Mouse (Mus musculus) small intestine, adult 2 months (tissue): ENCODE measurements around the gene Prap1.

Source experiments
- CTCF ChIP-seq: fragments of 200-500 bp; IDR thresholded peaks from 2 replicates; pipeline ENCODE4 v1.5.1; 2012; ENCODE audit warnings: low read depth, mild to moderate bottlenecking, control low read depth, inconsistent platforms, low read length, moderate library complexity, mixed read lengths; ENCODE audit not compliant: insufficient replicate concordance, insufficient read length; ENCODE audit errors: extremely low read depth
- POLR2A ChIP-seq: fragments of 200-500 bp; IDR thresholded peaks from 2 replicates; pipeline ENCODE4 v1.6.1; 2012; ENCODE audit warnings: low read depth, mild to moderate bottlenecking, control low read depth, inconsistent platforms, low read length, moderate library complexity

DNA sequence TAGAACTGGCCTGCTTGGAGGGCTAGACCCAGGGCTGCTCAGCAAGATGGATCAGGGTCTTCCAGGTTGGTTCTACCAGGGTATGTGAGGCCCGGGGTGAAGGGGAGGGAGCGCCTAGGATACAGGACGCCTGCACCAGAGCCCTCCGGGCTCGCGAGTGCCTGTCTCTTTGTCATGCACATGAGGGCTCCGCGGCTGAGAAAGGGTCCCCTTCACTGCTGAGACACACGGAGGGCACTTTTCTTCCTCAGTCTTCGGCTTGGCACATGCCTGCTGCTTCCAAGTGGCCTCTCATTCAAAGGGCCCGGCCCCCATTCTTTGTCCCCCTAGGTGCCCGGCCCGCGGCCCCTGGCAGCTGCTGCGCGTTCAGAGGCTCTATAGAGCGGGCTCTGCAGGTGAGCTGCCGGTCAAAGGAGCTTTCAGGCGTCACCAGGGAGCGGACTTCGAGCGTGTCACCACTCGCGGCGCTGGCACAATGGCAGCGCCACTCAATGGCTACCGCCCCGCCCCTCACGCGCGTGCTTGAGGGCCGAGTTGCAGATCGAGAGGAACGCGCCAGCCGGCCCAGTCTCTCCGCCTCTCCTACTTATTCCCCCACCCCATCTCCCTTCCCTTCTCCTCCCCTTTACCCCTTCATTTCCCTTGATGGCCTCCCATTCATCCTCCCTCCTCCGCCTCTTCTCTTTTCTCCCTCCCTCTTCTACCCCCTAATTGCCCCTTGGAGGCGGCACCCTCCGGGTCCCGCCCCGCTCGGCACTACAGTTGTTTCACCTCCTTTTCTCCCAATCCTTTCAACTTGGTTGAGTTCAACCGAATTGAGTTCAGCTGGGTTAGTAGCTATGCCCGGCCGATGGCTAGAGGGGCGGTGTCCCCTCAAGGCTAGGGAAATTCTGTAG lies 32.0 kb upstream of the Prap1 start:
- TF ChIP-seq CTCF (no peak), POLR2A (no peak)
